Mouse (Mus musculus) small intestine, adult 2 months (tissue): ENCODE results near the gene Pitx1.

Experiments
- CTCF ChIP-seq: fragments of 200-500 bp; IDR thresholded peaks from 2 replicates; pipeline ENCODE4 v1.5.1; 2012; ENCODE audit warnings: low read depth, mild to moderate bottlenecking, control low read depth, inconsistent platforms, low read length, moderate library complexity, mixed read lengths; ENCODE audit not compliant: insufficient replicate concordance, insufficient read length; ENCODE audit errors: extremely low read depth
- POLR2A ChIP-seq: fragments of 200-500 bp; IDR thresholded peaks from 2 replicates; pipeline ENCODE4 v1.6.1; 2012; ENCODE audit warnings: low read depth, mild to moderate bottlenecking, control low read depth, inconsistent platforms, low read length, moderate library complexity

DNA sequence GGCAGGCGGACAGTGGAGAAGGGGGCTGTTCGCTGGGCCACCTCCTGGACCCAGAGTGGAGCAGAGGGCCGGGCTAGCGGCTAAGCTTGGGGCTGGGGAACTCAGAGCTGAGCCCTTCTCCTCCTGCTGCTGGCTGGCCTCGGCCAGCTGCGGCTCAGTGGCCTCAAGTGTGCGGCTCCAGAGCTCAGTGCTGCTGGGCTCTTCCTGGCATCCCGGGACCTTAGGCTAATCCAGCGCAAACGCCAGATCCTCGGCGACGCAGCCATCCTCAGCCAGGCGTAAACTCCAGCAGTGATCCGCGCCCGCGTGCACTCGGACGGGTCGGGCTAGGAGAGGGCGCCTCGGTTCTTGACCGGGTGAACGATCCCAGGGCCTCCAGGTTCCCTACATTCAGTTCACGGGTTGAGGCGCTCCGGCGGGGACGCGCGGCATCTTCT is 10.7 kb downstream of the Pitx1 start:
- no peak for TF ChIP-seq CTCF
- no peak for TF ChIP-seq POLR2A
